Mouse (Mus musculus) kidney, postnatal 0 days (tissue): Measurements from ENCODE around the gene Afg1l. TPM values are rescaled to one million over a fixed set of nuclear protein-coding genes. Genes with fewer than 3 reads are reported as not detected.

ENCODE experiments used
- ATAC-seq: fragments of 200-750 bp; cut with Nextera tagmentation; replicated peaks from 2 replicates; pipeline ENCODE4 v1.8.0; 2017; ENCODE audit warnings: low read depth, moderate number of reproducible peaks, moderate TSS enrichment, moderate library complexity; ENCODE audit not compliant: low FRiP score
- DNase-seq: peaks from one replicate; pipeline ENCODE4 v3.0.0-alpha.2; 2016; ENCODE audit warnings: low spot score
- H3K27ac ChIP-seq: fragments of 300-500 bp; sonication (generic); 2 replicates; pipeline ENCODE4 v1.5.1; 2014; ENCODE audit warnings: mild to moderate bottlenecking
- H3K27me3 ChIP-seq: fragments of 300-500 bp; sonication (generic); 2 replicates; pipeline ENCODE4 v1.6.1; 2014; ENCODE audit warnings: low read length, mixed read lengths; ENCODE audit not compliant: insufficient read depth
- H3K36me3 ChIP-seq: fragments of 300-500 bp; sonication (generic); 2 replicates; pipeline ENCODE4 v1.6.1; 2014; ENCODE audit warnings: low read length, mixed read lengths; ENCODE audit not compliant: insufficient read depth
- H3K4me1 ChIP-seq: fragments of 300-500 bp; sonication (generic); replicated peaks from 2 replicates; pipeline ENCODE4 v1.6.1; 2014; ENCODE audit warnings: antibody characterized with exemption, low read length, mixed read lengths; ENCODE audit not compliant: insufficient read depth
- H3K4me2 ChIP-seq: fragments of 300-500 bp; sonication (generic); 2 replicates; pipeline ENCODE4 v1.6.1; 2014; ENCODE audit warnings: mild to moderate bottlenecking, low read length, moderate library complexity, mixed read lengths
- H3K4me3 ChIP-seq: fragments of 300-500 bp; sonication (generic); replicated peaks from 2 replicates; pipeline ENCODE4 v1.5.1; 2014; ENCODE audit warnings: low read depth, low read length
- H3K9ac ChIP-seq: fragments of 300-500 bp; sonication (generic); 2 replicates; pipeline ENCODE4 v1.6.1; 2014; ENCODE audit warnings: low read depth, low read length
- H3K9me3 ChIP-seq: fragments of 300-500 bp; sonication (generic); replicated peaks from 2 replicates; pipeline ENCODE4 v1.6.1; 2016; ENCODE audit warnings: low read length, inconsistent platforms, mixed read lengths
- CTCF ChIP-seq: IDR thresholded peaks from 2 replicates; pipeline ENCODE4 v1.5.1; 2016; ENCODE audit warnings: antibody characterized with exemption, low read depth, mild to moderate bottlenecking, moderate library complexity
- WGBS: fragments of 180-500 bp; shearing (Covaris S2); extraction: QIAGEN DNeasy Blood & Tissue Kit; methylation state at CpG from one replicate; pipeline ENCODE4 v1.1.7; 2014; 5-methylcytosine and 5-hydroxymethylcytosine counted together
- polyA plus RNA-seq: library from polyadenylated mRNA; unstranded; fragments of >200 nt; fragmentation: Nextera tagmentation; extraction: Ambion mirVana; gene quantifications from 2 replicates; pipeline ENCODE4 v1.2.1, GENCODE M21; 2015

The Afg1l gene
- polyA plus RNA-seq, 1 experiment from 2014 or later, result 8.3 TPM

GRCm38 (mm10) chr10:42327576-42327975, 150.8 kb downstream of the Afg1l start:
- 68% methylated on average over 8 of the region's 8 CpGs for WGBS
- H3K27ac ChIP-seq, result no peak overlapping the region
- no peak for ATAC-seq

GRCm38 (mm10) chr10:42325305-42325704, 153.1 kb downstream of the Afg1l start:
- TF ChIP-seq CTCF, result no peak
- H3K36me3 ChIP-seq, result 0 out of 2 replicates have a peak, but pooled peaks cover 3% of the 10 kb centered on the region
- H3K4me3 ChIP-seq, result no peak overlapping the region
- WGBS, result 89% methylated on average over 10 of the region's 10 CpGs
- no peak for DNase-seq
- no peaks in the 10 kb centered on the region for H3K9me3 ChIP-seq
- no peaks in the 10 kb centered on the region for H3K27me3 ChIP-seq
- no peak for ATAC-seq
- no peak overlapping the region for H3K9ac ChIP-seq
- no peaks in the 10 kb centered on the region for H3K4me1 ChIP-seq
- no peak overlapping the region for H3K27ac ChIP-seq
- no peak overlapping the region for H3K4me2 ChIP-seq

More at GRCm38 (mm10) chr10:42327576-42327975, 150.8 kb downstream of the Afg1l start:
- no peaks in the 10 kb centered on the region for H3K27me3 ChIP-seq
- no peak overlapping the region for H3K9ac ChIP-seq
- no peaks in the 10 kb centered on the region for H3K4me1 ChIP-seq
- H3K36me3 ChIP-seq, result 0 out of 2 replicates have a peak, but pooled peaks cover 2% of the 10 kb centered on the region
- H3K4me3 ChIP-seq, result no peak overlapping the region
- H3K4me2 ChIP-seq, result no peak overlapping the region
- peak; percentile 78 for TF ChIP-seq CTCF
- no peaks in the 10 kb centered on the region for H3K9me3 ChIP-seq
- peak; percentile 70 for DNase-seq

DNA sequence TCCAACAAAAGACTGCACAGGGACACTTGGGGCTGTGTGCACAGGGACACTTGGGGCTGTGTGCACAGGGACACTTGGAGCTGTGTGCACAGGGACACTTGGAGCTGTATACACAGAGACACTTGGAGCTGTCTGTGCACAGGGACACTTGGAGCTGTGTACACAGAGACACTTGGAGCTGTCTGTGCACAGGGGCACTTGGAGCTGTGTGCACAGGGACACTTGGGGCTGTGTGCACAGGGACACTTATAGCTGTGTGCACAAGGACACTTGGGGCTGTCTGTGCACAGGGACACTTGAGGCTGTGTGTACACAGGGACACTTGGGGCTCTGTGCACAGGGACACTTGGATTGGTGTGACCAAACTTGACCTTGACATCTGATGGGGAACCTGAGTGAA, 154.4 kb downstream of the Afg1l start:
- Histone ChIP-seq H3K27ac (no peak overlapping the region), H3K9ac (no peak overlapping the region), H3K4me3 (no peak overlapping the region), H3K4me2 (no peak overlapping the region), H3K9me3 (no peaks in the 10 kb centered on the region), H3K27me3 (no peaks in the 10 kb centered on the region), H3K4me1 (no peaks in the 10 kb centered on the region), H3K36me3 (0 out of 2 replicates have a peak, but pooled peaks cover 3% of the 10 kb centered on the region)
- no peak for TF ChIP-seq CTCF
- DNase-seq (no peak), ATAC-seq (no peak)

- ATAC-seq (no peak), DNase-seq (no peak)
- no peak overlapping the region for H3K4me3 ChIP-seq
These were observed 165.1 kb downstream of the Afg1l start for GRCm38 (mm10) chr10:42313222-42313786.

GRCm38 (mm10) chr10:42312557-42312956, 165.8 kb downstream of the Afg1l start:
- no peaks in the 10 kb centered on the region for H3K27me3 ChIP-seq
- ATAC-seq (no peak), DNase-seq (no peak)
- H3K36me3 ChIP-seq, result no peaks in the 10 kb centered on the region
- no peak overlapping the region for H3K9ac ChIP-seq
- TF ChIP-seq CTCF, result no peak
- H3K4me3 ChIP-seq, result no peak overlapping the region
- no peak overlapping the region for H3K4me2 ChIP-seq
- no peaks in the 10 kb centered on the region for H3K9me3 ChIP-seq
- H3K4me1 ChIP-seq, result no peaks in the 10 kb centered on the region
- 67% methylated on average over 1 of the region's 1 CpGs for WGBS
- no peak overlapping the region for H3K27ac ChIP-seq

More at GRCm38 (mm10) chr10:42313222-42313786, 165.1 kb downstream of the Afg1l start:
- Histone ChIP-seq H3K36me3 (no peaks in the 10 kb centered on the region), H3K27ac (no peak overlapping the region), H3K4me2 (no peak overlapping the region), H3K9me3 (no peaks in the 10 kb centered on the region), H3K9ac (no peak overlapping the region), H3K27me3 (no peaks in the 10 kb centered on the region), H3K4me1 (no peaks in the 10 kb centered on the region)
- TF ChIP-seq CTCF, result no peak
- 65% methylated on average over 22 of the region's 22 CpGs for WGBS

DNA sequence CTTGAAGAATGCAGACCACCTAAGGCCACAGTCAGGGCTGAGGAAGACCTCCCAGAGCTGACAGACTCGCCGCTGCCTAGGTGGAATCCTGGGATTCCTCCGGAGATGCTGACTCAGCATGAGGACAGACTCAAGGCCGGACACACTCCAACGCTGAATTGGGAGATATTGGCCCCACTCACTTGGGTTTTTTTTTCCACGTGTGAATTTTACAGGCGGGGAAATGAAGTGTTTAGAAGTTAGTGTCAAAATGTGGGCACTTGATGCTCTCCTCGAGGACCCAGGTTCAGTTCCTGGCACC, 169.7 kb downstream of the Afg1l start:
- no peak for ATAC-seq
- H3K9me3 ChIP-seq, result no peaks in the 10 kb centered on the region

More for the DNA sequence above, 169.7 kb downstream of the Afg1l start:
- Histone ChIP-seq H3K9ac (0 out of 2 replicates have a peak overlapping the region, but pooled peaks have one; percentile 18), H3K4me3 (peak overlapping the region; percentile 13; the same call in 1 of the 2 replicates), H3K27ac (no peak overlapping the region), H3K36me3 (no peaks in the 10 kb centered on the region), H3K4me2 (peak overlapping the region; percentile 48), H3K4me1 (no peaks in the 10 kb centered on the region), H3K27me3 (no peaks in the 10 kb centered on the region)
- no peak for DNase-seq
- whole genome bisulfite sequencing, result 31% methylated on average over 8 of the region's 8 CpGs
- no peak for TF ChIP-seq CTCF
